Mouse (Mus musculus) large intestine, adult 2 months (tissue): Measurements from ENCODE around the gene Limch1. TPM values are rescaled to one million over a fixed set of nuclear protein-coding genes. Genes with fewer than 3 reads are reported as not detected.

ENCODE experiments used
- DNase-seq: peaks from one replicate; pipeline ENCODE4 v3.0.0-alpha.2; 2012; ENCODE audit warnings: low read depth, low spot score
- WGBS: fragments of 180-500 bp; shearing (Covaris S2); methylation state at CpG from one replicate; pipeline ENCODE4 v1.1.7; 2018; 5-methylcytosine and 5-hydroxymethylcytosine counted together
- polyA plus RNA-seq: library from polyadenylated mRNA; depleted of rRNA; stranded (reverse); fragments of >200 nt; gene quantifications from 2 replicates; pipeline ENCODE4 v1.2.3, GENCODE M21; 2012

The Limch1 gene
- polyA plus RNA-seq, 1 experiment = 1.3 TPM

DNA sequence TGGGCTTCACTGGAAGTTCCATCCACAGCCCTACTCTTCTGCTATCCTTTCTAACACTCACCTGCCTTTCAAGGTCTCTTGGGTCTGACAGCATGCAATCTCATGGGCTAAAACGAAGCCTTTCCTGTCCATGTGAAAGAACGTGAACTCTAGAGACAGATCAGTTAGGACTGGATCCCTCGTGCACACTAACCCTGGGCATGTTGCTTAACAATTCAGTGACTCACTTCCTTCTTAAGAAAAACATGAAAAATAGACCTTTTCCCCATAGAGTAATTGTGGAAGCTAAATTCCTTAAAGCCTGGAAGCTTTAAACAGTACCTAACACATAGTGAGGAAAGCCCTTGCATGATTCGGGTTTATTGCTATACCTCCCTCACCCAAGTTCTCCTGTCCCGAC lies 345.2 kb downstream of the Limch1 start:
- DNase-seq = no peak
- WGBS = 52% methylated on average over 5 of the region's 5 CpGs

DNA sequence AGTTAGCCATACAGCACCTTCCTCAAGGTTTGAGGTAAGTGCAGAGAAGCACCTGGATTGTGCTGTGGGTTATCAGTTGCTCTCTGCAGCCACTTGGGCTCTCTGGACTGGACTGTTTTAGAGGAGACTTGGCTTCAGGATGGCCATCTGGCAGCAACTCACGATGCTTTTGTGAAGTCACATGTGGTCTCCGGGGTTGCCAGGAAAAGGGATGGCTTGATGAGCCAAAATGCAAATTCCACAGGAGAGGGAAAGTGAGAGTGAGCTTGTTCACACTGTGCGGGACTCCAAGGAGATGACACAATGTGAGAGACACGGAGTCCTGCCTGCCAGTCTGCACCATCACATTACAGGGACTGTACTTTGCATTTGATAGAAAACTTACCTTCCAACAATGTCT lies 346.1 kb downstream of the Limch1 start:
- DNase-seq = no peak
- WGBS = 18% methylated on average over 4 of the region's 4 CpGs

DNA sequence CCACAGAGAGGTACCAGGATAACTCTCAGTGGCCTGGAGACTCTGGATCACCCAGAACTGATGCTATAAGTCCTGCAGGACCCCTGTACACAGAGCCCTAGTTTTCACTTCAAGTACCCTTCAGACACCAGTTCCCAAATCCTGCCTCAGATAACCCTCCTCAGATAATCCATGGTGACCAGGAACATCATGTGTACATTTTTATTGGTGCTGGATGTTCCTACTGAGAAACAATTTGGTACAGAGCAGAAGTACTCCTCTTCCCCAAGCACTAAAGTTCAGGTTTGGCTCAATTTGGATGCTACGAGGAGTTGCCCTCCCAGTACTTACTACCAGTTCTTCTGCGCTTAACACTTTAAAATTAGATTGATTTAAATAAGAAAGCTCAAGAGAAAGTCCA lies 348.4 kb downstream of the Limch1 start:
- no peak for DNase-seq
- WGBS = 20% methylated on average over 2 of the region's 2 CpGs

DNA sequence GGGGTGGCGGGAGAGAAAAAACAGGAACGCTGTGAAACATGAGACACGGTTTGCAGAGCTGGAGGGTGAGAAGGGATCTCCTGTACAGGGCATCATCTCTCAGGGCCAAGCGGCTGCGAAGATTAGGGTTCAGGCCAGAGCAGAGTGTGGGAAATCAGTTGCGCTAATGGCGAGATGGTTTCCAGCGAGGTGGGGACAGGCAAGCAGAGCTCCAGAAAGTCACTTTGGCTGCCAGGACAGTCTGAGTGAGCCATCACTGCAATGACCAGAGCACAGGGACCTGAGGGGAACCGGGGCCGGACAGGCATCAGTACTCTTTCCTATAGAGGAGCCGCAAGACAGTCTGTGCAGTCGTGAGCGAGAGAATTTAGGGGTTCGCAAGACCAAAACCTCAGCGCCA lies 349.5 kb downstream of the Limch1 start:
- WGBS = 9% methylated on average over 15 of the region's 15 CpGs
- no peak for DNase-seq

DNA sequence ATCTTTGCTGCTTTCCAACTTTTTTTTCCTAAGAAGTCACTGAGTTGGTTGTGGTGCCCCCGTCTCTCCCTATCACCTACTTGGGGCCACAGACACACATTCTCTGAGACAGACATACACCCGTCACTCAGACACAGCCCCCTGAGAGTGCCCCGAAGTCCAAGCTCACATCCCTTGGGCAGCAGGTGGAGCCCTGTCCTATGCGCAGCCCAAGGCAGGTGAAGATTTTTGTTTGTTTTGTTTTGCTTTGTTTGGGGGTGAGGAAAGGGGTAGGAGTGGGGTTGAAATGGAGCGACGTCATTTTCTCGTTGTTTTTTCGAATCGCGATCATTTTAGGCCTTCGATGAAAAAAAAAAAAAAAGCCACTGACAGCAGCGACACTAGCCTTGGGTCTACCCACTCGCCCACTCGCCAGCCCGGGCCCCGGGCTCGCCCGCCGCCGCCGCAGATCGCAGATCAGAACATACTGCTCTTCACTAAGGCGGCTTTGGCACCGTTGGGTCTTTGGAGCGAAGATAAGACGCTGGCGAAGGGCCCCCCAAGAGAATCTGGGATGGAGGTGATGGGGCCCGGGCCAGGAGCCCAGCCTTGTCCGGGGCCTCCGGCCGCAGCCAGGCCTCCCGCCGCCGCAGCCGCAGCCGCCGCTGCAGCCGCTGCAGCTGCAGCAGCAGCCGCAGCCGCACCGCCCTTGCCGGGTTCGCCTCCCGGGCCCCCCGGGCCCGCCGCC lies 350.2 kb downstream of the Limch1 start:
- 3% methylated on average over 47 of the region's 47 CpGs for WGBS
- no peak for DNase-seq

DNA sequence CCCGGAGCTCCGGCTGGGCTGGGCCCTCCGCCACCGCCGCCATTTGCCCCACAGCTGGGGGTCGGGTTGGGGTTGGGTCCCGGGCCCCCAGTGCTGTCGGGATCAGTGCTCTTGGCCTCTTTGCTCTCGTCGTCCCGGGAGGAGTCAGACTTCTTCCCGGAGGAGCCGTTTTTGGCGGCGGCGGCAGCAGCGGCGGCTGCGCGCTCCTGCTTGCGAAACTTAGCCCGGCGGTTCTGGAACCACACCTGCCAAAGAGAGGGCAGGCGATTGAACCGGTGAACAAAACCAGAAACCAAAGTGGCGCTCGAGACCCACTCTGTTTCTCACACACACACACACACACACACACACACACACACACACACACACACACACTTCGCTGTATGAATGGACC lies 350.7 kb downstream of the Limch1 start:
- 1% methylated on average over 28 of the region's 28 CpGs for WGBS
- DNase-seq = no peak

DNA sequence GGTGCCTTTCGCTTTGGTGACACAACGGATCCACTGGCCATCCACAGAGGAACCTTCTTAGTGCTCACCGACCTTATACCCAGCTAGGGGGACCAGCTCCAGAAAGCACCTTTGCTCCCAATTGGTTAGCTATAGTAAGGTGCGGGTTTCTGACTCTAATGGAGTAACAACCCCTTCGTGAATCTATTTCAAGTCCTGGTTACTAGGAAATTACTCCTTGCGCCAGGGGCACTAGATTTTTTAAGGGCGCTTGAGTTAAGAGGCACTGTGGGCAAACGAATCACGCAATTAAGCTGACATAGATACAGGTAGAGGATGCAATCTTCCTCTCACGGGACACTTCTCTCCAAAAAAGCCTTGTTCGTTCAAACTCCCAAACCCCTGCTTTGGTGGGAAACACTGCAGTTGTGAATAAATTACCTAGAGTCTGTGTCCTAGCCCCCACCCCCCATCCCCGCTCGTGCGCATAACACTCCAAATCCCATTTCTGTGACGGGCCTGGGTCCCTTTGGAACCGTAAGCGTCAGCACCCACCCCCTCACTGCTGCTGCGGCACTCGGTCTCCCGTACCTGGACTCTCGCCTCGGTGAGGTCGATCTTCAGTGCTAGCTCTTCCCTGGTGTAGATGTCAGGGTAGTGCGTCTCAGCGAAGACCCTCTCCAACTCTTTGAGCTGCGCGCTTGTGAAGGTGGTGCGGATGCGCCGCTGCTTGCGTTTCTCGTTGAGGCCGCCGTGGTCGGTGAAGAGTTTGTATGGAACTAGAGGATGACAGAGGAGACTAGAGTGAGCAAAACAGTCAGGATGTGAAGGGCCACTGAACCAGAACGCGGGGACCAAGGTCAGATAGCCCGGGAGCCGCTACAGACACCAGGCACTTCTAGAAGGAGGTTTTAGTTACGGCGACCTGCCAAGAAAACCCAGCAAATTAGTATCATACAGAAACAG lies 351.8 kb downstream of the Limch1 start:
- DNase-seq = no peak
- 6% methylated on average over 41 of the region's 41 CpGs for WGBS

DNA sequence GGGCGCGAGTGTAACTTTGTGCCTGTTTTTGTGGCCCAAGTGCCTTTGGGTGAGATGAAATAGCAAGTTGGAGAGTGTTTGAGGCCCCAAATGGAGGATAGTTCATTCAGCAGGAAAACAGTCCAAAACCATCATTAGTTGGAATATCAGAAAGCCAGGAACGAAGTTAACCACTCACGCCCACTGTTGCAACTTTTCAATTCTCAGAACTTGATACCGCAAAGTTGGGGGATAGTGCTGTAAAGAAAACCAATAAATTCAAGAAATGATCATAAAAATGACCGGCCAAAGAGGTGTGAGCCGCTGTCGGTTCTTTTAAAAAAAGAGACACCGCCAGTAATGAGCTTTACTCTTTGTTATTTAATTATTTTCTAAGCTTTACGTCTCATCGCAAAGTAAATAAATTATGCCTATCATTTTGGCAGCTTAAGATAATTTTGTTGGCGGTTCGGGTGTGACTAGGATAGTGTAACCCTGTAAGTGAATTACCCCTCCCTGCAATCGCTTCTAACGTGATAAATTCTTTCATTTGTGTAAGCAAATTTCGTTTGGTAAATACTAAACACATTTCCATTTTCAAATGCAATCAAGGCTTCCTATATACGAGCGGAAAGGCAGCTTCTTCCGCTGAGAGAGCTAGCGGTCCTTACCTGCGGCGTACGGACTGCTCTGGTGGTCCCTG lies 352.6 kb downstream of the Limch1 start:
- WGBS = 6% methylated on average over 23 of the region's 23 CpGs
- no peak for DNase-seq

DNA sequence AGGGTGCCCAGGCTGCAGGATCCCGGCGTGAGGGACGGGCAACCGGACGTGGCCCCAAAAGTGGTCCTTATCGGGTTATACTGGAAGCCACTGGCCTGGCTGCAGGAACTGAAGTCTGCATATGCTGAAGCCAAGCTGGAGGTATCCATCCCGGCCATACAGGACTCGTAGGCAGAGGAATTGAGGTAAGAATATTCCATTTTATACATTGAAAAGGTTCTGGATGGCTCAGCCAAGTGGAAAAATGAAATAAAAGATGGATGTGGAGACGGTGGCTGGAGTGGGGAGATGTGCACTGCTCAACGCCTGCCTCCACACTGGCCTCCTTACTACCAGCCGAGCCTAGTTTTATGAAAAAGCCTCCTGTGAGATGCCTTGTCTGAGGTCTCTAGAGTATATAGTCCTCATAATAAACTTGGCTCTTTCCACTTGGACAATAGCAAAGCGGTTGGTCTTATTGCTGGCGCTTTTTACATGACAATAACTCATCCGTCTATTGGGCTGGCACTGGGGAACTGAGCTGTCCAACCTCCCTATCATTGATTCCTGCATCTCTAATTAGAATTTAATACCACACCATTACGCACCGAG lies 353.2 kb downstream of the Limch1 start, which contains the start of gene Phox2b:
Gene Phox2b (minus strand): TSS at position 569 of the 591 bp plus-strand sequence.
- 5% methylated on average over 16 of the region's 16 CpGs for WGBS
- DNase-seq = no peak

DNA sequence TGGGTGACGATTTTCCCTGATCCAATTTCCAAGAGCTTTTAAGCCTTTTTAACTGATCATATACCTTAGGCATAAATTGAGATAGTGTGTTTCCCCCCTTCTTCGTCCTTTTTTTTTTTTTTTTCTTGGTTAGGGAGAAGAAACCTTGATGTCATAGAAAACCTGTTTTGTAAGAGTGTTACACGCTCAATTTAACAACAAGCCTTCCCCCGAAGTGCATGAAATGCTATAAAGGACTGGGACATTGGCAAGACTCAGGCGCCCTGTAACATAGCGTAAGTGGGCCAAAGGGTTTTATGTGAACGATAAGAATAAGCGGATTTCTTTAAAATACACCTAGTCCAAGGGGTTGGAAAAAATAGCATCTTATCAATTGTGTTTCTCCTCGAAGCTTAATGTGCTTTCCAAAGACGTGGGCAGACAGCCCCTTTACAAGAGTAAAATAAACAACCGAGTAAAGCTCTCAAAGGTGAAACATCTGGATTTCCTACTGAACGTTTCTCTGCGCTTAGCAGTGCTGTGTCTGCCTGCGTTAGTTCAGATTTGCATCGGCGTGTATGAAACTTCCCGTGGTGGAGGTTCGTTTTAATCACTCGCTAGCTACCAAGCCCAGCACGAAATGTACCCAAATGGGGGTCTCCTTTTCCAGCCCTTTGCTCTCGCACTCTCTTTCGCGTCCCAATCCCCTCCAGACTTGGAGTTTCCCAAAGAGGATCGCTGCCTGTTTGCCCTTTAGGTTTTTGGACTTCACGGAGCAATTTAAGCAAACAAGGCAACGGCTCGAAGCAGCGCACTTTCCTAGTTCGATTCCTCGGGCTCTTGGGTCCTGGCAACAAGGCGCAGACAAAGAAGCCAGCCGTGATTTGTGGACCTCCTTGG lies 354.0 kb downstream of the Limch1 start:
- DNase-seq = no peak
- WGBS = 6% methylated on average over 32 of the region's 32 CpGs

DNA sequence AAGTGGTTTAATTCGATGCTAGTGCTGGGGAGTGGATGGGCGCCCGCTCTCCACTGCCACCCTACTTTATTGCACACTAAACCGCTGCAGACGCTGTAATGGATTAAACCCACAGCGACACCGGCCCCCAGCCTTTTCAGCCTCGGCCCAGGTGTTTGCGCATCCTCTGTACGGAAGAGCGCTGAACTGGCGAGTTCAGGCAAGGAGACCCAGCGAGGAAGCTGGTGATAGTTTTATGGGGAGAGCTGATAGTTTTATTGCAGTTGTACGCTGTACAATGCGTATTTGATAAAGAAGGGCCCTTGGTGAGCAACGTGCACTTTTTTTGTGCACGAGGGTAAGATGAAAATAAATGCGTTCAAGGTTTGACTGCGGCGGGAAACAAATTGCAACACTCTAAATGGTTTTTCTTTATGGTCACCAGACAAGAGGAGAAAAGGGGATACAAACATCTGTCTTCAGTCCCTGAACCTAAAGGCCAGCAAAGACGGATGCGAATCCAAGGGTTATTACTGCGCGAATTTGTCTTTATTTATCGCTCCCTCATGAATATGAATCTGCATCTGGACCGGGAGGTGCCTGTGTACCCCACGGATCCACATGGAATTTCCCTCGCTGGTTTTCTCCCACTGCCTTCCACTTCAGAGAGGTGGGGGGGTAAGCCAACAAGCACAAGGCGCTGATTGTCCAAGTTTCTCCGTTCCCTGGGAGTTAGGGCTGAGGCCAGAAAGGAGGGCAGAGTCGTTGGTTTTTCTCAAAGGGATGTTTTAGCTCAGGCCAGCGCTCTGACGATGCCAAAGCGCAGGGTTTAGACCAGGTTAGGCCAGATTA lies 355.2 kb downstream of the Limch1 start:
- no peak for DNase-seq
- WGBS = 5% methylated on average over 34 of the region's 34 CpGs

DNA sequence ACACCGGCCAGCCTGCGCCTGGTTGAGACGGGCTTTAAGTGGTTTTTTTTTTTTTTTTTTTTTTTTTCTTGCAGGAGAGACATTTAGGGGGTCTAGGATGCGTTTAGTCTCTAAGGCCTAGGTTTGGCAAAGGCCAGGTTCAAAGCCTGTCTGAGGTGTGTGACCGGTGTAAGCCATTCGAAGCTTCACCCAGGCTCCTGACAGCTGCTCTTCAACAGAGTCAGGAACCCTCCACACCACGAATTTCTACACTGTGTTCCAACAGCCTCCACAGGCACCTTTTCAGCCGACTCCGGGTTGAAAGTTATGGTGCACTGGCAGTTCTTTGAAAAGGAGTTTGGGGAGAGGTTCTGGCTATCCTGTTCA lies 355.8 kb downstream of the Limch1 start:
- WGBS = 5% methylated on average over 9 of the region's 9 CpGs
- DNase-seq = no peak

DNA sequence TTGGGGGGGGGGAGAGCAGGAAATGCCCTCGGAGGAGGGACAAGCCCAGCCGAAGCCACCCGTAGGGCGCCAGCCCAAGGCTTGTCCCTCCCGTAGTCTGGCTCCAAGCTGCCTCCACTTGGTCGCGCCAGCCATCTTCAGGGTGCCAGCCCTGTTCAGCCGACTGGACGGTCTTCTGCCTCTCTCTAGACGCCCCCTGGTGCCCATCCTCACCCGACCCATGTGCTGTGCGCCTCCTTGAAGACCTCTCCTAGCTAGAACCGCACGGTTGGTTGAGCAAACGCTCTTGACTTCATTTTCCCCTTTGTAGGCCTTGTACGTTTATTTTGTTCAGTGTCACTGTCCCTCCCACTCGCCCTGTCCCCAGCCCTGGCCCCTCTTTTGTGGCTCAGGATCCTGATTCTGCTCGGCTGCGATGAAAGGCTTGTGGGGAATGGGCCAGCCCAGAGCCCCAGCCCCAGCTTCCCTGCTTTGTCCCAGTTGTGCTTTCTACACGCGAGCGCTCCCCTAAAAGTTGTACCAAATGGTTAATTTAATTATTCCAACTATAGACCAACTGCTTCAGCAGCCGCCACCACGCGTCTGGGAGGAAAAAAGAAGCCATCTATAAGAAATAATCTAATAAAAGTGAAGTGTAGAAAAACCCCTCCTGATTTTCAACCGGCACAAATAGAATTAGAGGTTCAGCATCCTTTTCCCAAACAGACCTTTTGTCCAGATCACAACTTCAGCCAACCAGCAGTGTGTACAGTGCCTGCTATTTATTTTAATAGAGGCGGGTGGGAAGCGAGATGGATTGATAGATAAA lies 356.4 kb downstream of the Limch1 start:
- DNase-seq = no peak
- WGBS = 10% methylated on average over 28 of the region's 28 CpGs

DNA sequence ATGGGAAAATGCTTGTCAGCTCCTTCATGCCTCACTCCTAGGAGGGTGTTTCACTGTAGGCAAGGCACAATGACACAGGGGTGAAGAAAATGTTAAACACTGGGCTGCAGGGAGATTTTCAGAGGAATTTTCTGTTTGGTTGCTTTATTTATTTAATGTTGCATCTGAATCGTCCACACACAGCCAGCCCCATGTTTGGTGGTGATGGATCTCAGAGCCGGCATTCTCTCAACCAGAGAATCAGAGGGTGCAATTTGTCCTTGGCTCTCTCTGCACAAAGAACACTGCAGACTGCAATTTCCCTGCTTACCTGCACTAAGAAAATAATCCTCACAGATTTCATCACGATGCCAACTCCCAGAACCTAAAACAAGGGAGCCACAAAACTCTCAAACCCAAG lies 357.4 kb downstream of the Limch1 start:
- no peak for DNase-seq
- 13% methylated on average over 3 of the region's 3 CpGs for WGBS

DNA sequence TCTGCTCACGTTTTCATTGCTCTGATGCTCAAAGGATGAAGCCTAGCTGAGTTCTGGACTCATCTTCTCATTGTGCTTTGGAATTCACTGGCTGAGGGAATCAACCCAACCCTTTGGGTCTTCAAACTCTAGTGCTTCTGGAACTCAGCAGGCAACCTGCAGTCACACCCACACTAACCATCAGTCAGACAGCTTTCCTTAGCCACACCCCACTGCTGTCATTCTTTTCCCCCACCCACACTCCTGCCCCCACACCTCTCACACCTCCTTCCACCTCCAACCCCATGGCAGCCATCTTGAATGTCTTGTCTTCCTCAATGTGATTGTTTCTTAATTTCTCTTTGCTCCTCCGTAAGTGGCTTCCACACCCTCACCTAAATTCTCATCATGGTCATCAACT lies 360.6 kb downstream of the Limch1 start:
- no peak for DNase-seq
- 90% methylated on average over 2 of the region's 2 CpGs for WGBS
